Mouse (Mus musculus): ENCODE results near the gene Nudt1. TPM values are rescaled to one million over a fixed set of nuclear protein-coding genes. Genes with fewer than 3 reads are reported as not detected.
"Not testable (repeated sequence)": the region's sequence is repeated elsewhere in the genome, so short reads cannot be mapped to it uniquely, and the experiment has no call there.

The Nudt1 gene
- polyA plus RNA-seq, 1 experiment, result 12.0 TPM

GRCm38 (mm10) chr5:140339836-140340235 is 18.4 kb downstream of the Nudt1 start:
- no peak for DNase-seq (ENCODE audit: extremely low spot score in 1 of 2, low spot score in 1 of 2)

DNA sequence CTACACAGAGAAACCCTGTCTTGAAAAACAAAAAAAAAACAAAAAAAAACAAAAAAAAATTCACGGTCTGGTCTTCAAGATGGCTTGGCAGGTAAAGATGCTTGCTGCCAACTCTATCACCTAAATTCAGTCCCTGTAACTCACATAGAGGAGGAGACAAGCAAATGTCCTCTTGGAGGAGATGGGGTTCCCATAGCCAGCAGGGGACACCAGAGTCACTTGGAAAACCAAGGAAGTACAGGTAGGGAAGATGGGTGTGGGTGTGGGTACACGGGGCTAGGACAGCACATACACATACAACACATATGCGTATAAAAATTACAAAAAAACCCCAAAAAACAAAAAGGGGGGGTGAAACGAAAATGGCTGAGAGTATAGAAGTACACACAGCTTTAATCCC is 21.4 kb downstream of the Nudt1 start:
- DNase-seq (ENCODE audit: extremely low spot score in 1 of 2, low spot score in 1 of 2), result no peak

GRCm38 (mm10) chr5:140345244-140345643 is 23.8 kb downstream of the Nudt1 start:
- DNase-seq (ENCODE audit: extremely low spot score in 1 of 2, low spot score in 1 of 2), result no peak

DNA sequence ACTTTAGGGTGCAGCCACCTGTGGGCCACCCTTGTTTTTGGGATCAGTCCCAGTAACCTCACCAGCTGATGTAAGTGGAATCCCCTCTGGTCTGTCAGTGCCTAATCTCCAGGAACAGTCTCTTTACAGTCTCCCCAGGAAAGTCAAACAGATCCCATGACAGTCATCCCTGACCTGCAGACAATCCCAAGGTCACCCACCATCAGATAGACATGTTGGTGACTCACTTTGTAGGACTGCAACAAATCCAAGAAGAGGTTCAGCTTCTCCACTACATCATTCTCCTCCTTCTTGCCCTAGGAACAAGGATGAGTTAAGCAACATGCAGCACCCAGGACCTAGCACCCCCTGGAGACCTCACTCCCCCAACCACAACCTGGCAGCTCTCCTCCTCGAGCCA is 24.6 kb downstream of the Nudt1 start:
- no peak for DNase-seq (ENCODE audit: extremely low spot score in 1 of 2, low spot score in 1 of 2)

GRCm38 (mm10) chr5:140349882-140350281 is 28.4 kb downstream of the Nudt1 start:
- no peak for DNase-seq (ENCODE audit: extremely low spot score in 1 of 2, low spot score in 1 of 2)

DNA sequence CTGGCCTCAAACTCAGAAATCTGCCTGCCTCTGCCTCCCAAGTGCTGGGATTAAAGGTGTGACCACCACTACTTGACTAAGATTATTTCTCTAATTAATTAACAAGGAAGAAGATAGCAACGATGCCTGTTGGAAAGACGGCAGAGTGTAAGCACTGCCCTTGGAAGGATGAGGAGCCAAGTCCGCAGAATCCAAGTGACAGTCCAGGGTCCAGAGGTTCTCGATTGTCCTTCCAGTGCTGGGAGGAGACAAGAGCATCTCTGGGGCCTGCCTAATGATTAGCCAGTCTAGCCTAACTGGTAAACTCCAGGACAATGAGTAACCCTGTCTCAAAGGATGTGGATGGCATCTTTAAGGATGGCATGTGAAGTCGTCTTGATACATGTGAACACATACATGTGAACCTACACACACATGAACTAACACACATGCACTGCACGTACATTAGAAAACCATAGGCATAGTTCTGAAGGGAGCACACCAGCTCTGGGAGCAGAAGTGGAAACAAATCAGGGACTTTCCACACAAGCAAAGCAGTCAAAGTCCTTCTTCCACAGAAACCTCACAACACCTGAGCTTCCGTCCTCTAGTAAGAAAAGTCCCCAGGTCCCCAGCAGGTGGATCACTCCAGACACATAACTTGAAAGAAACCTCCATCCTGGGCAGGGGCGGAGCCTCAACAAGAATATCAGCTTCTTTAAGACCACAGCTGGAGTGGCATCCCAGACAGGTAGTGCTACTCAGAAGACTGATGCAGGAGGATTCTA is 29.5 kb downstream of the Nudt1 start:
- no peak for DNase-seq (ENCODE audit: extremely low spot score in 1 of 2, low spot score in 1 of 2)

GRCm38 (mm10) chr5:140352352-140352751 is 30.9 kb downstream of the Nudt1 start:
- DNase-seq (ENCODE audit: extremely low spot score in 1 of 2, low spot score in 1 of 2), result no peak

DNA sequence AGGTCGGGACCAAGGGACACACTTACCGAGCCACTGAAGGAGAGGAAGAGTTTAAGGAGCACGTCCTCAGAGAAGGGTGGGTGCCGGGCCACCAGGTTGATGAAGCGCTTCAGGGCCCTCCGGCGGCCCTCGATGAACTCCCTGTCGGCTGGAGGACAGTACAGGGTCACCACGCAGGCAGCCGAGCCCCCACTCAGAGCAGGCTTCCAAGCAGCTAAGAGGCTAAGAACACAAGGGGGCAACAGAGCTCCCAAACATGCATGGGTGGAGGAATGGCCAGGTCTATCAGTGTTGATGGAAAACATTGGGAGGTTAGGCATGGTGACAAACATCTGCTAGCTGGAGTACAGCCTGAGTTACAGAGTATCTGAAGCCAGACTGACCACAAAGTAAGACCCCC is 34.5 kb downstream of the Nudt1 start:
- no peak for DNase-seq (ENCODE audit: extremely low spot score in 1 of 2, low spot score in 1 of 2)

GRCm38 (mm10) chr5:140357466-140357865 is 36.0 kb downstream of the Nudt1 start:
- no peak for DNase-seq (ENCODE audit: extremely low spot score in 1 of 2, low spot score in 1 of 2)

DNA sequence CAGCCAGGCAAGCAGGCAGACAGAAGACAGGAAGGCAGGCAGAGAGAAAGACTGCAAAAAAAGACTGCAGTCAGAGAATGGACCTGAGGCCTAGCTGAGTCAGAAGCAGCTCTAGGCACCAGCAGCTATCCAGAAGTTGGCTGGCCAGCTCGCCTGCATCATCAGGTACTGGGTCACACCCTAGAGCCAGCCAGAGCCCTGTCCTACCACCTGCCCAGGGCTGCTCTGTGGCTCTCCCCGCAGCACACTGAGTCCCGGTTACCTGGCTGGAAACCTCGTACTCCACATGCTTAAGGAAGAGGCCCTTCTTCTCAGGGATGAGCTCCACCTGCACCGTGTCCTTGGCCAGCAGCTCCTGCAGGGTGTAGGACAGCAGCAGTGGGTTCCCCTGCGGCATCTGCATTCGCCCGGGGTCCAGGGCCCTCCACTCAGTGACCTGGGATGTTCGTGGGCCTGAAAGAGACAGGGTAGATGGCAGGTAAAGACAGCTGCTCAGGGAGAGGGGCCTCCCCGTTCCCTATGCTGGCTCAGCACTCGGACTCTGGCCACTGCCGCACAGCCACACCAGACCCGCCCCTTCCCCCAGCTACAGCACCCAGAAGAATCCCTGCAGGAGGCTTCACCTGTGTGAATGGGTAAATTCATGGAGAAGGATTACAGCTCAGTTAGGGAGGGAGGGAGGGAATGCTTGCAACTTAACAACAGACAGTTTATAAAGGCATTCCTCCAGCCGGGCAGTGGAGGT is 38.6 kb downstream of the Nudt1 start:
- no peak for DNase-seq (ENCODE audit: extremely low spot score in 1 of 2, low spot score in 1 of 2)

GRCm38 (mm10) chr5:140364415-140364814 is 43.0 kb downstream of the Nudt1 start:
- no peak for DNase-seq (ENCODE audit: extremely low spot score in 1 of 2, low spot score in 1 of 2)

GRCm38 (mm10) chr5:140368126-140368525 is 46.7 kb downstream of the Nudt1 start:
- DNase-seq (ENCODE audit: extremely low spot score in 1 of 2, low spot score in 1 of 2), result not testable (repeated sequence)

GRCm38 (mm10) chr5:140368926-140369325 is 47.5 kb downstream of the Nudt1 start:
- DNase-seq (ENCODE audit: extremely low spot score in 1 of 2, low spot score in 1 of 2), result no peak

DNA sequence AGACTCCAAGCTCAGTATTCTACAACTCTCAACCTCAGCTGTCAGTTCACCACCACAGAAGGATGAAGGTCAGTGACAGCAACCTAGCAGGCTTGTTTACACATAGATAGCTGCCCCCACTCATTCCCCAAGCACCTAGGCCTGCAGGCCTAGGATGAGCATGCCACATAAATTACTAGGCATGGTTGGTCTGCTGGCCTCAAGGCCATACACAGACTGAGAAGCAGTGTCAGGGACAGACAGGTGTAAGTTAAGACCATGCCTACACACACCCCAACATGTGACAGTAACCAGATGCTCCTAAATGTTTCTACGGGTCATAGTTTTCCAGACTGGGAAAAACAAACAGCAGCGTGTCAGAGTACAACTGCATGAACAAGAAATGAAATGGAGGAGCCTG is 48.0 kb downstream of the Nudt1 start:
- DNase-seq (ENCODE audit: extremely low spot score in 1 of 2, low spot score in 1 of 2), result no peak

DNA sequence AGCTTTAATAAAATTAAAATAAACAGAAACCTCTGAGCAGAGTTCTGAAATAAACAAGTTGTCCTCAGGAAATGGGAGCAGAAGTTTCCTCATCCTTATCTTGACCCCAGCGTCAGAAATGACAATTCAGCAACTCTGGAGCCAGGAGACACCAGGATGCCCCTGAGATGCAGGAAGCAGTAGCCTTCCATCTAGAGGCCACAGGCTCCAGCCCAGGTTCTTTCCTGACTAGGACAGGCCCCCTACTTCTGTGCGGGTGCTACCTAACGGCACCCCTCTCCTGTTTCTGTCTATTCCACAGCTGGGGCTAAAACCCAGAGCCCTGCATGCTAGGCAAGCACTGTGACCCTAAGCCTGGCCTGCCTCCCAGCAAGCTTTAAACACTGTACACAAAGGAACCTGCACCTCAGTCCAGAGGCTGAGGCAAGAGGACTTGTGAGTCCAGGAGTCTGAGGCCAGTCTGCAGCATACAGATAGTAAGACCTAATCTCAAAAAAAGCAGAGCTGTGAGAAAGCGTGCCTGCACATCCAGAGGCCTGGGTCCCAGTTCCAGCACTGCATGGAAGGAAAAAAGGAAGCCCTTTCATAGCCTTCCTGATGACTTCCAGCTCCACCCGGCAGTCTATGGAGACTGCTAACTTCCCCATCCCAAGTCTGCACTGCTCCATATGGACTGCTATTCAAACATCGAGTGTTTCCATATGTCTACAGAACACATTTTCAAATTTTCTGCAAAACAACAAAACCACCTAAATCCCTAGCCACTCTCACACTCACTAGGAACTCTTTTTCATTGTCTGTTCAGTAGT is 49.2 kb downstream of the Nudt1 start:
- no peak for DNase-seq (ENCODE audit: extremely low spot score in 1 of 2, low spot score in 1 of 2)

DNA sequence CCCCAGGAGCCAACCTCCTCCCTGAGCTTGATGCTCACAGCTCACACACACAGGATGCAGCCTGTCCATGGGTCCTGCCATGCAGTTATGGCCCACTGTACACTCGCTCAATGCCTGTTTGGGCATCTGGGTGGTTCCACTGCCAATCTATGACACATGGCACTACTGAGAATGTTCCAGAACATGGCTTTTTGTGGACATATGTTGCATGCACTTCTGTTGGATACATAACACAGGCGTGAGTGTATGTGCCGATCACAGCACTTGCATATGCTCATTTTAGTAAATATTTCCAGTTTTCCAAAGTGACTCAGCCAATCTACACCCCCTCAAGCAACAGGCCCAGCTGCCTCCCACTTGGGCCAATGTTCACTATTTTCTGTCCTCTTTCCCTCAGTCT is 50.2 kb downstream of the Nudt1 start:
- peak; percentile 25 to 59 for DNase-seq (ENCODE audit: extremely low spot score in 1 of 2, low spot score in 1 of 2)

- no peak for DNase-seq (ENCODE audit: extremely low spot score in 1 of 2, low spot score in 1 of 2)
Measured at GRCm38 (mm10) chr5:140373711-140374110, 52.3 kb downstream of the Nudt1 start.

DNA sequence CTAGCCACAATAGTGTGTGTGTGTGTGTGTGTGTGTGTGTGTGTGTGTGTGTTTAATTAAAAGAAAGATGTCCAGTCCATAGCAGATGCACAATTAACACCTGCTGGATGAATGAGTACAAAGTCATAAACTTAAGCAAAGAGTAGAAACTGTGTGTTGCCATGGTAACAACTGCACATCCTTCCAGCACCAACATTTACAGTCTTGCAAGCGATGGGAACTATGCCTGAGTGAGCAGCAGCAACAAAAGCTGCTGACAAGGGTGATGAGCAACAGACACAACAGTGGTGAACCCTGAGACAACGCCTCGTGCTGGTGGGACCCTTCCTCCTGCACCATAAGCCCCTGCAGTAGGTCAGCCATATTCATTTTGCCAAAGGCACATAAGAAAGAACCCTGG is 52.8 kb downstream of the Nudt1 start:
- DNase-seq (ENCODE audit: extremely low spot score in 1 of 2, low spot score in 1 of 2), result peak in 1 of 2 experiments; percentile 57

- DNase-seq (ENCODE audit: extremely low spot score in 1 of 2, low spot score in 1 of 2), result no peak
Measured at GRCm38 (mm10) chr5:140375249-140375829, 53.9 kb downstream of the Nudt1 start.

DNA sequence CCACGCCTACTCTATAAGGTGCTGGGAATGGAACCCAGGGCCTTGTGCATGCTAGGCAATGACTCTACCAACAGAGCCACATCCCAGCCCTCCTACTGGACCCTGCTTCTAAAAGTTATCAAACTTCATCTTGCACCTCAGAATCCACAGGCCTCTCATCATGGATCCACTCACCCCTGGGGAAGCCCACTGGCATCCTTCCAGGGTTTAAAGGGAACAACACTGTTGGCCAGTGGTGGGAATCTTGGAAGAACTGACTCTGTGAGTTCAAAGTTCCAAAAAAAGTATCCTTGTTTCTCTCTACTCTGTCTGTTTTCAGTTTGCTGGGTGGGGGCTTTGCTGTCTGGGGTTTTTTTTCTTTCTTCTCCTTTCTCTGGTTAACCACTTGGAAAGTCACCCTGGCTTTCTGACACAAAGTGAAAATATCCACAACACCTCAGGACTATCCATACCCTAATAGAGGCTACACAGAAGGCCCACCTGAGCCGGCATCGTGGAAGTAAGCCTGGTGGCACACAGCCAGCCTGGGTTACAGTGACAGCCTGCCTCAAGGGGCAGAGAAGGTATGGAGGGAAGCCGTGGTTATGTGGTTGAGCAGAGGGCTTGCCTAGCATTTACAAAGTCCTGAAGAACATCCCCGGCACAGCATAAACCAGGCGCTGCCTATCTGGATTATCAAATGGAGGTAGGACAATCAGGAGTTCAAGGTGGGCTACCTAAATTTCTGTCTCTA is 56.8 kb downstream of the Nudt1 start:
- no peak for DNase-seq (ENCODE audit: extremely low spot score in 1 of 2, low spot score in 1 of 2)
